Mouse (Mus musculus) G1E (cell line): ENCODE results near the gene Slc27a3.

ENCODE experiments used
- CTCF ChIP-seq: IDR thresholded peaks from 2 replicates; pipeline ENCODE4 v1.5.1; 2012; ENCODE audit warnings: low read depth, low read length, inconsistent platforms, mixed read lengths
- GATA1 ChIP-seq: IDR thresholded peaks from 2 replicates; pipeline ENCODE4 v1.6.1; 2012; ENCODE audit warnings: borderline replicate concordance, low read length, inconsistent platforms, mixed read lengths

DNA sequence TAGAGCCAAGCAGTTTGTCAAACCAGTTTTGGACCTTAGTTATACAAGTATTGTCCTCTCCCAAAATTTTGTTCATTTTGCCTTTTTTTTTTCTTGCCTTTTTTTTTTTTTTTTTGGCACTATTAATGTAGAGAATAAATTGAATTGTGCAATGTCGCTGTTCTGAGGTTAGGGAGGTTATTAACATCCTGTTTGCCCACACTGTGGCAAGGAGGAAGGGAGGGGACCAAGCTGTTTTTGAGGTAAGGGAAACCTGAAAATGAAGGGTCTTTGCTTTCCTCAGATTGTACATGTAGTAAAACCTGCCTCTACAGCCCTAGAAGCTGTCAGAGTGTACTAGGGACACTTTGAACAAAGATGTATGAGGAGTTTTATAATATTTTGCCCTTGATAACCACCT, 30.5 kb downstream of the Slc27a3 start:
- no peak for TF ChIP-seq CTCF
- TF ChIP-seq GATA1: no peak
